Mouse (Mus musculus) ES-E14 (cell line): ENCODE measurements around the gene Atp6v0e.

Experiments
- CHD2 ChIP-seq: IDR thresholded peaks from 2 replicates; pipeline ENCODE4 v1.6.1; 2014; ENCODE audit warnings: mild to moderate bottlenecking, low read depth, low read length, inconsistent platforms
- HCFC1 ChIP-seq: IDR thresholded peaks from 2 replicates; pipeline ENCODE4 v1.6.1; 2012; ENCODE audit warnings: low read length, inconsistent platforms, borderline replicate concordance; ENCODE audit not compliant: insufficient read depth
- MAFK ChIP-seq: IDR thresholded peaks from 2 replicates; pipeline ENCODE4 v1.6.1; 2014; ENCODE audit warnings: mild to moderate bottlenecking, low read depth, low read length, inconsistent platforms; ENCODE audit not compliant: insufficient read depth
- ZC3H11A ChIP-seq: IDR thresholded peaks from 2 replicates; pipeline ENCODE4 v1.6.1; 2012; ENCODE audit warnings: low read depth, mild to moderate bottlenecking, inconsistent platforms, low read length, borderline replicate concordance
- ZNF384 ChIP-seq: IDR thresholded peaks from 2 replicates; pipeline ENCODE4 v1.6.1; 2012; ENCODE audit warnings: low read depth, low read length, inconsistent platforms

DNA sequence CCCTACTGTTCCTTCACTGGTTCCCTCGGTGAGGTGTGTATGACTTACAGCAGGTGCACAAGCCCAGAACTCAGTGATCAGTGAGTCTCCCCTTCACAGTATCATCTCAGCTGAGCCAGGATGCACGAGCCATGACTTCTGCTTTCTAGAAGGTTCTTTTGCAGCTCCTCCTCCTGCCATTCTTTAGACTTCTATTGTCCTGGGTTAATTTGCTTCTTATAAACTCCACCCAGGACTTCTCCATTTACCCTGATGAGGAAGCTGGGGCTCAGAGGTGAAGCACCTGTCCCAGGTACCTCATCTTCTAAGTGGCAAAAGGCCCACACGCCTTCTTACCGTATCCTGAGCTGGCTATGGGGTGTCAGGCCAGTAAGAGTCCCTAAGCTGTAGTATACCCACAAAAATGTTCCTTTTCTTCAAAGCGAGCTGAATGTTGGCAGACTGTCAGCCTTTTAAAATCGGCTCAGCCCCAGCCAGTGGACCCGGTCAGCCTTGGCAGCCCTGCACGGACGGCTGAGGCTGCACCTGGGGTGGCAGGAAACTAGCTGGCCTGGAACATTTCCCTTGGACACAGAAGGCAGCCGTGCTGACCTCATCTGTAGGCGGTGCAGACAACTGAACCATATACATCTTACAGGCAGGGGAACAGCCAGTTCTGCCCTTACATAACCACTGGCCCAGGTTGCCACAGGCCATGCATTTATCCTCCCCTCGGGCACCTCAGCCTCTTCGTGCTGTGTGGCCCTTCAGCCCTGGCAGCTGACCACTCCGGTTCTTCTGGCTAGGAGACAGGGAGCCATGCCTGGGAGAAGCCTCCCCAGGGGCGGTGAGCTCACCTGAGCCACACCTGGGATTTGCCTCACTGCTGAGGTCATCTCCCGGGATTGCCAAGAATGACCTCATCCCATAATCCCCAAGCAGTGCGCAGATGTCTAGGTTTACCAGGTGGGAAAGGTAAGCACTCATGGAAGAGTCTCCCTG, 42.0 kb upstream of the Atp6v0e start:
- TF ChIP-seq MAFK (no peak), CHD2 (no peak), ZC3H11A (no peak), ZNF384 (no peak), HCFC1 (no peak)
